Mouse (Mus musculus) adipose tissue, adult 10 weeks (tissue): ENCODE measurements around the gene Tgds. TPM values are rescaled to one million over a fixed set of nuclear protein-coding genes. Genes with fewer than 3 reads are reported as not detected.

Experiments
- polyA plus RNA-seq: library from polyadenylated mRNA; stranded (reverse); fragments of 350-450 nt; fragmentation: Illumina TruSeq; extraction: RNeasy Lipid Tissue Mini Kit (QIAGEN cat#74804); gene quantifications from one replicate; pipeline ENCODE4 v1.2.3, GENCODE M21; 2014; ENCODE audit warnings: low read depth, low replicate concordance

Gene Tgds
- 15.8 TPM for polyA plus RNA-seq

GRCm38 (mm10) chr14:118132642-118132977 is at the start of gene Tgds:
TSS of gene Tgds (minus strand) at chr14:118132755.

GRCm38 (mm10) chr14:118136744-118137452 is 4.3 kb upstream of the Tgds start, which contains the start of gene Gpr180:
TSS of gene Gpr180 (plus strand) at chr14:118137158.

Other genes with a start within 250 kb of the Tgds start
- gene Dct, start 80.5 kb downstream of the Tgds start, polyA plus RNA-seq = 1.0 TPM
- gene Gpr180, start 4.4 kb upstream of the Tgds start, polyA plus RNA-seq = 30.5 TPM
- not detected for gene Sox21, start 104.3 kb upstream of the Tgds start, polyA plus RNA-seq
- not detected for gene Gm9376, start 134.2 kb upstream of the Tgds start, polyA plus RNA-seq